Mouse (Mus musculus) CH12.LX (cell line): ENCODE measurements around the gene Cbx4.

Experiments used
- ELF1 ChIP-seq: IDR thresholded peaks from 2 replicates; pipeline ENCODE4 v1.6.1; 2014; ENCODE audit warnings: low read depth, mild to moderate bottlenecking, inconsistent platforms, low read length, improper control_type of control experiment
- MAX ChIP-seq: IDR thresholded peaks from 2 replicates; pipeline ENCODE4 v1.6.1; 2011; ENCODE audit warnings: low read length, improper control_type of control experiment
- MXI1 ChIP-seq: IDR thresholded peaks from 2 replicates; pipeline ENCODE4 v1.6.1; 2011; ENCODE audit warnings: mild to moderate bottlenecking, low read depth, low read length, improper control_type of control experiment
- POLR2A ChIP-seq: IDR thresholded peaks from 2 replicates; pipeline ENCODE4 v1.6.1; 2011; ENCODE audit warnings: low read depth, mild to moderate bottlenecking, improper control_type of control experiment, low read length
- SIN3A ChIP-seq: IDR thresholded peaks from 2 replicates; pipeline ENCODE4 v1.6.1; 2012; ENCODE audit warnings: low read length, improper control_type of control experiment, inconsistent platforms
- TBP ChIP-seq: conservative IDR thresholded peaks from 2 replicates; pipeline ENCODE4 v1.6.1; 2011; ENCODE audit warnings: low read depth, low read length, improper control_type of control experiment
- ZMIZ1 ChIP-seq: IDR thresholded peaks from 2 replicates; pipeline ENCODE4 v1.6.1; 2012; ENCODE audit warnings: low read depth, mild to moderate bottlenecking, inconsistent platforms, low read length, improper control_type of control experiment

- no peak for TF ChIP-seq MAX
- TF ChIP-seq TBP: no peak
- TF ChIP-seq POLR2A: no peak
- TF ChIP-seq SIN3A: no peak
- no peak for TF ChIP-seq ELF1
- no peak for TF ChIP-seq ZMIZ1
- no peak for TF ChIP-seq MXI1
Measured at GRCm38 (mm10) chr11:119055571-119056131, 30.4 kb downstream of the Cbx4 start.
